Mouse (Mus musculus) heart, adult 2 months (tissue): Measurements from ENCODE around the gene Fbxw10. TPM values are rescaled to one million over a fixed set of nuclear protein-coding genes. Genes with fewer than 3 reads are reported as not detected.

Experiments
- DNase-seq, 2 experiments: peaks; one replicate each; pipeline ENCODE4 v3.0.0; 2021
- H3K27ac ChIP-seq: fragments of 200-600 bp; 2 replicates; pipeline ENCODE4 v1.8.1; 2022
- H3K27me3 ChIP-seq: fragments of 200-500 bp; 2 replicates; pipeline ENCODE4 v1.6.1; 2012; ENCODE audit warnings: mild to moderate bottlenecking, low read length, inconsistent platforms, mixed read lengths; ENCODE audit not compliant: control insufficient read depth, insufficient read depth
- H3K36me3 ChIP-seq: fragments of 200-500 bp; 2 replicates; pipeline ENCODE4 v1.6.1; 2012; ENCODE audit warnings: low read length, inconsistent platforms; ENCODE audit not compliant: control insufficient read depth, insufficient read depth
- H3K4me1 ChIP-seq: fragments of 200-500 bp; 2 replicates; pipeline ENCODE4 v1.6.1; 2011; ENCODE audit warnings: low read length; ENCODE audit not compliant: control insufficient read depth, insufficient read depth
- H3K4me3 ChIP-seq: fragments of 200-600 bp; 2 replicates; pipeline ENCODE4 v1.8.1; 2022
- H3K79me2 ChIP-seq: fragments of 200-500 bp; replicated peaks from 2 replicates; pipeline ENCODE4 v1.6.1; 2012; ENCODE audit warnings: mild to moderate bottlenecking, inconsistent platforms, low read length, moderate library complexity, mixed read lengths; ENCODE audit not compliant: control insufficient read depth, insufficient read depth
- H3K9ac ChIP-seq: fragments of 200-500 bp; 2 replicates; pipeline ENCODE4 v1.6.1; 2012; ENCODE audit warnings: low read depth, mild to moderate bottlenecking, control low read depth, inconsistent platforms, low read length, mixed read lengths
- CTCF ChIP-seq: fragments of 200-600 bp; IDR thresholded peaks from 2 replicates; pipeline ENCODE4 v1.8.1; 2022; ENCODE audit warnings: antibody characterized with exemption, mild to moderate bottlenecking, moderate library complexity
- EP300 ChIP-seq: fragments of 200-500 bp; IDR thresholded peaks from 2 replicates; pipeline ENCODE4 v1.6.1; 2011; ENCODE audit warnings: low read depth, low read length, control low read depth; ENCODE audit not compliant: insufficient read depth
- POLR2A ChIP-seq: fragments of 200-500 bp; IDR thresholded peaks from 2 replicates; pipeline ENCODE4 v1.6.1; 2011; ENCODE audit warnings: mild to moderate bottlenecking, low read depth, low read length, control low read depth; ENCODE audit not compliant: insufficient read depth
- whole genome bisulfite sequencing: fragments of 180-500 bp; shearing (Covaris S2); methylation state at CpG from one replicate; pipeline ENCODE4 v1.1.7; 2018; 5-methylcytosine and 5-hydroxymethylcytosine counted together
- intact Hi-C: fragments of 180-260 bp; cut with DNase I; formaldehyde crosslinking; loops from one replicate; pipeline ENCODE4 v1.15.1; 2025
- polyA plus RNA-seq: library from polyadenylated mRNA; depleted of rRNA; stranded (reverse); fragments of >200 nt; gene quantifications from 2 replicates; pipeline ENCODE4 v1.2.3, GENCODE M21; 2012
- total RNA-seq, 2 experiments: library from RNA; stranded (reverse); gene quantifications; 2 replicates each; pipeline ENCODE4 v1.2.3; 2021

The Fbxw10 gene
- total and polyA plus RNA-seq, 3 experiments, result 0.16 to 0.34 (median 0.29) TPM

GRCm38 (mm10) chr11:62878728-62879127 is 31.9 kb downstream of the Fbxw10 start:
- Histone ChIP-seq H3K4me3 (peak overlapping the region; percentile 54), H3K79me2 (no peaks in the 10 kb centered on the region), H3K27ac (peak overlapping the region; percentile 86), H3K36me3 (no peaks in the 10 kb centered on the region), H3K4me1 (no peaks in the 10 kb centered on the region; the same call in none of the 2 replicates), H3K27me3 (no peaks in the 10 kb centered on the region), H3K9ac (peak overlapping the region; percentile 39)
- no peak for TF ChIP-seq EP300
- no peak for TF ChIP-seq POLR2A
- TF ChIP-seq CTCF, result no peak
- WGBS, result 11% methylated on average over 9 of the region's 9 CpGs
- intact Hi-C loops, result loop anchor here (2.0 to 10.0 kb wide), 2 partner anchors 58 to 274 kb away; partner anchors contain the start of gene Trim16
- no peak for DNase-seq

GRCm38 (mm10) chr11:62879220-62880048 is 32.6 kb downstream of the Fbxw10 start, which contains the start of gene Tvp23b:
Tvp23b (plus strand) TSS chr11:62879455.
- Histone ChIP-seq H3K36me3 (no peaks in the 10 kb centered on the region), H3K4me3 (peak within 1 kb of the TSS; percentile 100), H3K4me1 (no peaks in the 10 kb centered on the region; the same call in none of the 2 replicates), H3K27ac (peak within 1 kb of the TSS; percentile 94), H3K9ac (peak within 1 kb of the TSS; percentile 88), H3K27me3 (no peaks in the 10 kb centered on the region), H3K79me2 (no peaks in the 10 kb centered on the region)
- TF ChIP-seq EP300 (peak; percentile 81), POLR2A (peak; percentile 91), CTCF (no peak)
- peak; percentile 98 for DNase-seq
- intact Hi-C loops, result loop anchor here (2.0 to 10.0 kb wide), 2 partner anchors 59 to 275 kb away; partner anchors contain the start of gene Trim16
- WGBS, result 1% methylated on average over 55 of the region's 55 CpGs

- DNase-seq, result no peak
- H3K36me3 ChIP-seq, result no peaks in the 10 kb centered on the region
Measured at GRCm38 (mm10) chr11:62883407-62883806, 36.5 kb downstream of the Fbxw10 start.

GRCm38 (mm10) chr11:62885323-62885722 is 38.5 kb downstream of the Fbxw10 start:
- H3K27ac ChIP-seq, result no peak overlapping the region
- no peaks in the 10 kb centered on the region for H3K36me3 ChIP-seq
- no peaks in the 10 kb centered on the region for H3K27me3 ChIP-seq
- TF ChIP-seq EP300, result no peak
- no peak for TF ChIP-seq CTCF
- TF ChIP-seq POLR2A, result no peak
- no peak for DNase-seq
- no peak overlapping the region for H3K9ac ChIP-seq
- no peak overlapping the region for H3K4me3 ChIP-seq
- H3K79me2 ChIP-seq, result no peaks in the 10 kb centered on the region
- intact Hi-C loops, result no loop called here
- 62% methylated on average over 5 of the region's 5 CpGs for WGBS
- H3K4me1 ChIP-seq, result no peaks in the 10 kb centered on the region

More at GRCm38 (mm10) chr11:62883407-62883806, 36.5 kb downstream of the Fbxw10 start:
- Histone ChIP-seq H3K4me3 (no peak overlapping the region), H3K79me2 (no peaks in the 10 kb centered on the region), H3K4me1 (no peaks in the 10 kb centered on the region; the same call in 1 of the 2 replicates), H3K27ac (no peak overlapping the region), H3K9ac (no peak overlapping the region), H3K27me3 (no peaks in the 10 kb centered on the region)
- intact Hi-C loops, result no loop called here
- 87% methylated on average over 8 of the region's 8 CpGs for WGBS
- TF ChIP-seq EP300 (no peak), POLR2A (no peak), CTCF (no peak)

- whole genome bisulfite sequencing, result 87% methylated on average over 4 of the region's 4 CpGs
- H3K4me3 ChIP-seq, result no peak overlapping the region
- no peak for TF ChIP-seq EP300
- no peak for TF ChIP-seq POLR2A
- TF ChIP-seq CTCF, result no peak
- intact Hi-C loops, result no loop called here
- no peak overlapping the region for H3K9ac ChIP-seq
- H3K4me1 ChIP-seq, result no peaks in the 10 kb centered on the region
- no peak overlapping the region for H3K27ac ChIP-seq
- no peaks in the 10 kb centered on the region for H3K27me3 ChIP-seq
- H3K36me3 ChIP-seq, result no peaks in the 10 kb centered on the region
- DNase-seq, result no peak
- H3K79me2 ChIP-seq, result no peaks in the 10 kb centered on the region
Measured at GRCm38 (mm10) chr11:62890796-62891195, 43.9 kb downstream of the Fbxw10 start.

- whole genome bisulfite sequencing, result 92% methylated on average over 11 of the region's 11 CpGs
- no peak overlapping the region for H3K4me3 ChIP-seq
- no peak overlapping the region for H3K27ac ChIP-seq
- intact Hi-C loops, result no loop called here
- no peak for TF ChIP-seq EP300
- TF ChIP-seq CTCF, result no peak
- no peak for TF ChIP-seq POLR2A
- H3K27me3 ChIP-seq, result no peaks in the 10 kb centered on the region
- H3K79me2 ChIP-seq, result no peaks in the 10 kb centered on the region
- DNase-seq, result no peak
- H3K4me1 ChIP-seq, result no peaks in the 10 kb centered on the region
- H3K36me3 ChIP-seq, result no peaks in the 10 kb centered on the region
- no peak overlapping the region for H3K9ac ChIP-seq
Measured at GRCm38 (mm10) chr11:62891763-62892162, 44.9 kb downstream of the Fbxw10 start.
